Comparison of ENCODE assay signal across 9 mouse cellular contexts in the genomic region with DNA sequence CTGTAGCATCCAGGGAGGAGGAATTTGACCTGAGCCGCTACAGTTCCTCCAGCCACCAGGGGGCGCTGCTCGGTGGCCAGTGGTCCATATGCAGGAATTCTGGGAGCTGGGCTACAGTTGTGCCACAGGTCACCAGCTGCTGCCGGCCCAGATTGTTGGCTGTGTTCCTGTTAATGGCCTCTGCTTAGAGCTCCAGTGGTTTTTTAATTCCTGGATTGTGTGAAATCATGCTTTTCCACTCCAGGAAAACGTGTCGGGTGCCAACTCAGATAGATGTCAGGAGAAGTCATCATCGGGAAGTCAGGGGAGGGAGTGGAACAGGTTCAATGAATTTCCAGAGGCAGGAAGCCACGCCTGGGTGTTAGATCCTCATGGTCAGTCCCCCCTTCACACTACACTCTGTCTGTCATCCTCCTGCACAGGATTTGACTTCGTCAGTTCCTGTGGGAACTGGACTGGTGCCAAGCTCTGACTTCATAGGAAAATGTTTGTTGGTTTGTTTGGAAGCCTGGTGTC. TPM values are rescaled to one million over a fixed set of nuclear protein-coding genes. Genes with fewer than 3 reads are reported as not detected.
DNase-seq lines count a peak whose midpoint lies in the region; ATAC-seq and TF ChIP-seq lines count a peak whose summit lies in the region.
"Had no signal": no experiment of that assay in that cellular context is flagged by ENCODE, and none has a peak within 500 bp of the region (broad histone marks: within the 10 kb centered on the region; RNA-seq: fewer than 3 reads in every experiment).

No protein-coding gene starts in this region.

- 10% methylated on average over 9 of the region's 9 CpGs for WGBS in kidney, adult 2 months
- 24% methylated on average over 9 of the region's 9 CpGs for WGBS in liver, embryonic 16.5 days (ENCODE audit: insufficient replicate concordance)
- 31% methylated on average over 9 of the region's 9 CpGs for WGBS in neural tube, embryonic 15.5 days

- H3K4me3 ChIP-seq in kidney, adult 2 months (ENCODE audit: insufficient read depth, low read depth, low read length): peak overlapping the region; percentile 9; the same call in 1 of the 2 replicates
- no peak overlapping the region for H3K4me3 ChIP-seq in liver, embryonic 16.5 days (ENCODE audit: low read depth, low read length)
- no peak overlapping the region for H3K4me3 ChIP-seq in neural tube, embryonic 15.5 days (replicated peaks)

- no peaks in the 10 kb centered on the region for H3K9me3 ChIP-seq in liver, embryonic 16.5 days (replicated peaks; ENCODE audit: control insufficient read depth, low read length)
- no peaks in the 10 kb centered on the region for H3K9me3 ChIP-seq in neural tube, embryonic 15.5 days (replicated peaks)

- TF ChIP-seq CTCF in kidney, adult 2 months (conservative IDR thresholded peaks at IDR 0.05; ENCODE audit: insufficient read depth, insufficient read length, low read depth, low read length): peak; percentile 85

- TF ChIP-seq POLR2A in kidney, adult 2 months (IDR thresholded peaks at IDR 0.05; ENCODE audit: low read depth, low read length): no peak

- 0 out of 2 replicates have a peak overlapping the region, but pooled peaks have one; percentile 22 for H3K4me2 ChIP-seq in liver, embryonic 16.5 days (ENCODE audit: low read depth, low read length)
- H3K4me2 ChIP-seq in neural tube, embryonic 15.5 days: peak overlapping the region; percentile 24

- H3K4me1 ChIP-seq in kidney, adult 2 months (ENCODE audit: control insufficient read depth, insufficient read depth, low read length): no peaks in the 10 kb centered on the region
- H3K4me1 ChIP-seq in liver, embryonic 16.5 days (ENCODE audit: control insufficient read depth, low read depth, low read length): no peaks in the 10 kb centered on the region
- H3K4me1 ChIP-seq in neural tube, embryonic 15.5 days: peaks cover 8% of the 10 kb centered on the region; the same call in 1 of the 2 replicates

- no peaks in the 10 kb centered on the region for H3K27me3 ChIP-seq in kidney, adult 2 months (replicated peaks; ENCODE audit: control insufficient read depth, insufficient read depth, low read length)
- no peaks in the 10 kb centered on the region; the same call in 1 of the 2 replicates for H3K27me3 ChIP-seq in liver, embryonic 16.5 days (ENCODE audit: control insufficient read depth, insufficient read depth, low read depth, low read length)
- H3K27me3 ChIP-seq in neural tube, embryonic 15.5 days (replicated peaks): no peaks in the 10 kb centered on the region

- H3K27ac ChIP-seq in kidney, adult 2 months (ENCODE audit: insufficient read depth, low read depth, low read length): peak overlapping the region; percentile 19; the same call in 1 of the 2 replicates
- no peak overlapping the region for H3K27ac ChIP-seq in liver, embryonic 16.5 days (ENCODE audit: low read length)
- no peak overlapping the region for H3K27ac ChIP-seq in neural tube, embryonic 15.5 days (replicated peaks)

- peak; percentile 64 to 66 for DNase-seq in B cell, adult 2 months
- peak; percentile 98 for DNase-seq in adipocyte (ENCODE audit: low spot score)
- DNase-seq in cerebellum, postnatal 4 days (ENCODE audit: low spot score in 2 of 2): peak; percentile 55 to 66
- peak; percentile 82 to 88 for DNase-seq in heart, adult 18-20 months
- DNase-seq in kidney, adult 2 months: peak; percentile 87
- DNase-seq in thymus, postnatal 14 days: peak; percentile 43

- no peaks in the 10 kb centered on the region for H3K36me3 ChIP-seq in kidney, adult 2 months (ENCODE audit: control insufficient read depth, insufficient read depth, low read length)
- no peaks in the 10 kb centered on the region for H3K36me3 ChIP-seq in liver, embryonic 16.5 days (ENCODE audit: control insufficient read depth, insufficient read depth)
- peaks cover 45% of the 10 kb centered on the region for H3K36me3 ChIP-seq in neural tube, embryonic 15.5 days

- H3K9ac ChIP-seq in liver, embryonic 16.5 days (ENCODE audit: low read depth, low read length): no peak overlapping the region
- no peak overlapping the region for H3K9ac ChIP-seq in neural tube, embryonic 15.5 days (replicated peaks)

- no peak for ATAC-seq in liver, embryonic 16.5 days (ENCODE audit: low read depth)
- ATAC-seq in neural tube, embryonic 15.5 days (ENCODE audit: low FRiP score): no peak

RNA-seq across cellular contexts. Expression of gene Usp30, which starts 13.0 kb away (rescaled TPM):
- total RNA-seq in heart, adult 18-20 months (2021): 10 to 100 TPM; 10.4 to 11.6 TPM
- polyA plus RNA-seq in kidney, adult 2 months (2012; rRNA removed): 24.6 and 26.4 TPM in 2 replicates
- polyA plus RNA-seq in liver, embryonic 16.5 days (2015; fragmentation: Nextera tagmentation; extraction: Ambion mirVana): 2.8 and 3.0 TPM in 2 replicates
- 17.9 and 18.9 TPM in 2 replicates for polyA plus RNA-seq in neural tube, embryonic 15.5 days (2015; fragmentation: Nextera tagmentation; extraction: Ambion mirVana)

RNA-seq across cellular contexts. Expression of gene Svop, which starts 39.1 kb away (rescaled TPM):
- total RNA-seq in heart, adult 18-20 months (2021): not detected
- polyA plus RNA-seq in kidney, adult 2 months (2012; rRNA removed): 0.34 and 0.45 TPM in 2 replicates
- 0.05 TPM in 1 of 2 replicates, not detected in the other for polyA plus RNA-seq in liver, embryonic 16.5 days (2015; fragmentation: Nextera tagmentation; extraction: Ambion mirVana)
- 76.6 and 90.0 TPM in 2 replicates for polyA plus RNA-seq in neural tube, embryonic 15.5 days (2015; fragmentation: Nextera tagmentation; extraction: Ambion mirVana)

RNA-seq across cellular contexts. Expression of gene Dao, which starts 48.8 kb away (rescaled TPM):
- total RNA-seq in heart, adult 18-20 months (2021): not detected
- 369 and 376 TPM in 2 replicates for polyA plus RNA-seq in kidney, adult 2 months (2012; rRNA removed)
- polyA plus RNA-seq in liver, embryonic 16.5 days (2015; fragmentation: Nextera tagmentation; extraction: Ambion mirVana): 0.21 TPM in 1 of 2 replicates, not detected in the other
- polyA plus RNA-seq in neural tube, embryonic 15.5 days (2015; fragmentation: Nextera tagmentation; extraction: Ambion mirVana): 0.60 TPM in 1 of 2 replicates, not detected in the other
- total RNA-seq: layer of hippocampus, postnatal 25 days had no signal

RNA-seq across cellular contexts. Expression of gene Ssh1, which starts 58.6 kb away (rescaled TPM):
- 10 to 100 TPM; 13.5 to 13.6 TPM for total RNA-seq in heart, adult 18-20 months (2021)
- polyA plus RNA-seq in kidney, adult 2 months (2012; rRNA removed): 11.3 and 12.1 TPM in 2 replicates
- polyA plus RNA-seq in liver, embryonic 16.5 days (2015; fragmentation: Nextera tagmentation; extraction: Ambion mirVana): 6.1 and 6.8 TPM in 2 replicates
- 9.8 and 13.1 TPM in 2 replicates for polyA plus RNA-seq in neural tube, embryonic 15.5 days (2015; fragmentation: Nextera tagmentation; extraction: Ambion mirVana)

Comparison
In these comparisons a context has a peak if more than half of its experiments do, and no peak if none do; other contexts are left out.
1. DNase-seq: peak in every context shown above with its lines; median percentile 98 in adipocyte; 87 in kidney, adult 2 months; 85 in heart, adult 18-20 months; 65 in B cell, adult 2 months; 60 in cerebellum, postnatal 4 days; 43 in thymus, postnatal 14 days.
2. RNA of gene Svop, which starts 39.1 kb away (polyA plus RNA-seq): 76.6 to 90.0 TPM in neural tube, embryonic 15.5 days; 0.34 to 0.45 TPM in kidney, adult 2 months and 0.05 TPM in liver, embryonic 16.5 days; every median in the first group is over 10 times any median in the second.
3. RNA of gene Dao, which starts 48.8 kb away (polyA plus RNA-seq): 369 to 376 TPM in kidney, adult 2 months; 0.21 TPM in liver, embryonic 16.5 days and 0.60 TPM in neural tube, embryonic 15.5 days; every median in the first group is over 100 times any median in the second.